Mouse (Mus musculus) fibroblast of lung, adult 2 months (primary cell): ENCODE results near the gene Xdh.

ENCODE experiments used
- DNase-seq: peaks from one replicate; pipeline ENCODE4 v3.0.0-alpha.2; 2011; ENCODE audit warnings: low read depth

Gene Xdh

DNA sequence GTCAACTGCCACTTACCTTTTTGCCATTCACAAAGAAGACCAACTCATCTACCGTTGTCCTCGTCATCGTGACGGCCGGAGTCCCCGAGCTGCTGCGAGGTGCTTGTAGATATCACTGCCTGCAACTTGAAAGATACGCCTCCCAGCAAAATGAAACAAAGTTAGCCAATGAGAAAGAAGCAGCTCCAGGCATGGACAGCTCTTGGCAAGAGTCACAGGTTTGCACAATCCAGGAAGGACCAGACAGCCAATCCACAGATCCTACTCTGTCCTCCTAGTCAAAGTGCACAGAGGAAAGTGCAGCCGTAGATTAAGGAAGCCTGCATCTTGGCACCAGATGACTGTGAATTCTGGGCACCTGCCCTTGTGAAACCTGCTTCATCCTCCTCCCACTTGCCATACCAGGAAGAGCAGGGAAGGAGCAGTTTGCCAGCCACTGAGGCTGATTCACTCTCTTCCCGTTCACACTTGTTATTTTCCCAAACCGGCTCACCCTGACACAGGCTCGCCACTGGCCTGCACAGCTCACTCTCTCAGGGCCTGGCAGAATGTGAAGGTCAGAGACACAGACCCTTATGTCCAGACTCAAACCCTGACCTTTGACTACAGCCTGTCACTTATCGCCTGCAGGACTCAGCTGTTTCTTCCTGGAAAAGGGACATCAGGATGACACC, at the start of gene Xdh:
Xdh (minus strand) TSS at position 135 of the 674 bp plus-strand sequence.
- peak; percentile 78 for DNase-seq

- DNase-seq, result no peak
These were observed 46.1 kb upstream of the Xdh start for GRCm38 (mm10) chr17:73995907-73996645.

- no peak for DNase-seq
These were observed 41.3 kb upstream of the Xdh start for GRCm38 (mm10) chr17:73991264-73991663.

DNA sequence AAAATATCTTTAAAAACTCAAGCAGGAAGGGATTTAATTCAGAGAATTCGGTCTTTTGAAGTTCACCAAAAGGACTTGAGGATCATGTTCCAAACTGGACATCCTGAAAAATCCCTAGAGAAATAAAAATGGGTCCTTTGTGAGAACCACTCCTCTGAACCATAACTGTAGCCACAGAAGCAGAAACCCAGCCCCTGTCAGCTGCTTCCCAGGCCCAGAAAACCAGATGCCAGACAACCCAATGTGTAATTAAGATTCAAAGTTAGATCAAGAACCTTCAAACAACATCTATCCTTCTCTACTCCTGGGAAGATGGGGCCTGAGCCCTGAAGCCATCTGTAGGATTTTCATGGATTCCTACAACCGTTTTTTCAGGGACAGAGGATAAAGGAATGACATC, 36.6 kb upstream of the Xdh start:
- no peak for DNase-seq

DNA sequence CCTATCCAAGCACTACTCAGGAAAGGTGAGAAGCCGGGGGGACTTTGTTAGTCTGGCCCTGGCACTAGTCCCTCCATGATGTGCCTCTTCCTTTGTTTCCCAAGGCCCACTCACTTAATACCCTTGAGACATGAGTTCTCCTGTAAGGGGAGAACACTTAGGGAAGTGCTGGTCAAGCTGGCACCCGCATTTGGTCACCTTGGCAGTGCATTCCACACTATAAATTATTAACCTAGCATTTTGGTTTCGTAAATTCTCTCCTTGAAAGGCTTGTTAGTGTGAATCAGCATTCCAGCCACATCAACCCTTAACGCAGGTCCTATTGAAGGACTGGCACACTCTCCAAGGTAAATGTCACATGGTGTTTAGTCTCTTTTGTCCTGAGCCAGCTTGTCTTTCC, 35.9 kb upstream of the Xdh start:
- no peak for DNase-seq

DNA sequence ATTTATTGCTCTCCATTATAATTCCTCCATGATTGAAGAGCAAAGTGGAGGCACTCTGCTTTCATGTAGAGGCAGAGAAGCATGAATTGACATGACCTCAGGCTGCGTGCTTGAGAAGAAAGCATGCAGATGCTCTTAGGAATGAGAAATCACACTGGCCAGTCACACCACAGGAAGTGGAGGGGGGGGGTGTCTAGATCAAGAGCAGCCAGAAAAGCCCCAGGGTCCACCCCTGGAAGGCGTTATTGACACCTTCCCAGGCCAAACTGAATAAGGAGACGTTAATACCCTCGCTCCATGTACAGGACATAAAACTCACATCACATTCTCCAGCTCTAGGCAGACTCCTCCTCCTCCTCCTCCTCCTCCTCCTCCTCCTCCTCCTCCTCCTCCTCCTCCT, 34.5 kb upstream of the Xdh start:
- no peak for DNase-seq

DNA sequence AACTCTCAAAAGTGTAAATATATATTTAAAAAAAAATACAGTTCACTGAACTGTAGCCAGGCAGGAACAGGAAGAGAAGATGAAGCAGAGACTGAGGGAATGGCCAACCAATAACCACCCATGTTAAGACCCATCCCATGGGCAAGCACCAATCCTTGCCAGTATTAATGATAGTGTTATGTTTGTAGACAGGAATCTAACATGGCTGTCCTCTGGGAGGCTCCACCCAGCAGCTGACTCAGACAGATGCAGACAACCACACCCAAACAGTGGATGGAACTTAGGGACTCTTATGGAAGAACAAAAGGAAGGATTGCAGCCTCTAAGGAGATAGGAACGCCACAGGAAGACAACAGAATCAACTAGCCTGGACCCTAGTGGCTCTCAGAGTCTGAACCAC, 32.9 kb upstream of the Xdh start:
- no peak for DNase-seq

DNA sequence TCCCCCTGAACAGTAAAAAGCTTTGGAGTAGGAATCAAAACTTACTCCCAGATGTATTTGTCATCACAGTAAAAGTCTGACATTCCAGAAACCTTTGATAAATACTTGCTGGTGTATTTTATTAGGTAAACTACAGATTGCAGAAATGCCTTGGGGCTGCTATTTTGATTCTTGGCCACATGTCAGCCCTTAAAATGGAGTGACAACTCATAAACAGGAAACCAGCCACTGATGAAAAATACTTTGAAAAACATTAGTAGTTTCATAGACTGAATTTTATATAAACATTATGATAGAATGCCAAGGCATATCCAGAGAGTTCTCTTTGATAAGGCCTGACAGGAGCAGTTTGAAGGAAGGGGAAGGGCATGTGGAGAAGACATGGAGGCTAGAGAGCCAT, 26.1 kb upstream of the Xdh start:
- DNase-seq, result no peak

- no peak for DNase-seq
These were observed 22.7 kb upstream of the Xdh start for GRCm38 (mm10) chr17:73972648-73973047.

DNA sequence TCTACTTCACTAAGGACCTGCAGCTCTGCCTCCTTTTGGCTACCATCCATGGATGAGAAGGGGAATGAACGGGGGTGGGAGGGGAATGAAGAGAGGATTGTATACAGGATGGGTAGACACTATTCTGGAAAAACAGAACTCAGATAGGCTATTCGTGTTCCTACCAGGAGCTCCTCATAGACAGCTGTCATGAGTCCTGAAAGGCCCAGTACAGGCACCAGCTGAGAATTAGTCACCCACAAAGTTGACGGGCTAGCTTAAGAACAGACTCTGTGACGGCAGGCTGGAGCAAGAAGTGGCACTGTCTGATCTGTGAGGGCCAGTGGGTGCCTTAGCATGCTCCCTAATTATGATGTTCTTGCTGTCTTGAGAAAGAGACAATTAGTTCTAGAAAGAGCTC, 21.3 kb upstream of the Xdh start:
- no peak for DNase-seq

GRCm38 (mm10) chr17:73970361-73971027, 20.5 kb upstream of the Xdh start:
- peak; percentile 59 for DNase-seq

GRCm38 (mm10) chr17:73964856-73965255, 14.9 kb upstream of the Xdh start:
- DNase-seq, result no peak

DNA sequence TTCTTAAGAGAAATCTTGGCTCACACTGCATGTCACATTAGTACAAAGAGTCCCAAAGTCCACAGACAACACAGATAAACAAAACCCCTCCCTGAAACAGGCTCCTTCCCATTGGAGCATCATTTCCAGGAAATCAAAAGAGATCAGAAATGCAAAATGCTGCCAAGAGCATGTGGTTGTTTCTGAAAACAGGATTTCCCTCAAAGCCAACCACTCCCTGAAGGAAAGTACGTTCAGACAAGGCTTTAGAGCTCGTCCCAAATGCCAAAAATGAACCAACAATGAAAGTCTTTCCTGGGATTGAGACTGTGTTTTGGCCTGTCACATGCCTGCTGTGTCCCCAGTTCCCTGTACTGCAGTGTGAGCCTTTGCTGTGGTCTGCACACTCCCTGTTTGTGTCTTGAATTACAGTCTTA, 12.6 kb upstream of the Xdh start:
- no peak for DNase-seq

DNA sequence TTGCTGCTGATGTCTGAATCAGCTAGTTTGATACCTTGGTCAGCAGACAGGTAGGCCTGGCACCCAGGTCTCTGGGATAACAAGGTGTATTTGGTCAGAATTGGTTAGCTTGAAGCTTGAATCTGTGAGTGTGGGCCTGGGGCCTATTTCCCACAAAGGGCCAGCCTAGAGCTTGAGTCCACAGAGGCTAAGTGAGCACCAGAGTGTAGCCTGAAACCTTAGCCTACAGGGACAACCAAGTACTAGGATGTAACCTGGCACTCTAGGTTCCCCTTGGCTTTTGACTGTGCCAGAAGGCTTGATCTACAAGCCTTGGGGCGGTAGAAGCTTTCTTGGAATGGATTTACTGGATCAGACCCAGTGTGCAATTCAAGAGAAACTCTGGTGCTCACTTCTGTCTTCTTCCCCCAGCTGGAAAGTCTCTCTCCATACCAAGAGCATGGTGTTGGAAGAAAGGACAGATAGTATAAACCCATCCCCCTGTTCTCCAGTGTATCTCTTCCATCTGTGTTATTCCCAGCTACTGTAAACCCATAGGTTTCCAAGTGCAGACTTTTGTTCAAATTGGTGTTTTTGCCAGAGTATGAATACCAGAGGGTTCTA, 11.9 kb upstream of the Xdh start:
- no peak for DNase-seq

DNA sequence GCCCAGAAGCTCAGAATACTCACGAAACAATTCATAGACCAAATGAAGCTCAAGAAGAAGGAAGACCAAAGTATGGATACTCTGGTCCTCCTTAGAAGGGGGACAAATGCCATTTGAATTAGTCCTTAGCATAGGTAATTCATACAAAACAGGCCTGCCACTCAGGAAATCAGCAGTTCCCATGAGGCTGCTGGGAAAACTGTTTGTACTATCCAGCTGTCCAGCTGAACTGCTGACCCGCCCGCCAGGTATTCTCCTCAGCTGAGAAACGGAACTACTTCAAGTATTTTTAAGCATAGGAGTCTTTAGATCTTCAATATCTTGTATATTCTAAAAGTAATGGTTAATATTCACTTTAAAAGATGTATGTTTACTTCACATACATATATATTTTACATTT, 10.7 kb upstream of the Xdh start:
- no peak for DNase-seq

DNA sequence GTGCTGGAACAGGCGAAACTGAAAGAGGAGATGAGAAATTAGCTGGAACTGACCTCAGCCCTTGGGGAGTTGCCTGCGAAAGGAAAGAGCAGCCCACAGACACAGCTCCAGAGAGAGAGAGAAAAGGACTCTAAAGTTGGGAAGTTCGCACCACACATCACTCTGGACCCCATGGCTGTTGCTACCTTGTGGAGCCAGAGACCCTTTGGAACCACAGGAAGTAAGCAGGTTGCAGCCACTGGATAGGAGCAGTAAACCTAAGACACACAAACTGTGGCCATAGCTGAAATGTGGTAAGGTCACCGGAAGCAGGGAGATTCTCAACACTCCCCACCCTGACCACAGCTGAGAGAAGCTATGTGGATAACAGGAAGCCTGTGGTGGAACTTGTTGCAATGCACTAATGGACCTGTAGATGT, 2.1 kb upstream of the Xdh start:
- no peak for DNase-seq

DNA sequence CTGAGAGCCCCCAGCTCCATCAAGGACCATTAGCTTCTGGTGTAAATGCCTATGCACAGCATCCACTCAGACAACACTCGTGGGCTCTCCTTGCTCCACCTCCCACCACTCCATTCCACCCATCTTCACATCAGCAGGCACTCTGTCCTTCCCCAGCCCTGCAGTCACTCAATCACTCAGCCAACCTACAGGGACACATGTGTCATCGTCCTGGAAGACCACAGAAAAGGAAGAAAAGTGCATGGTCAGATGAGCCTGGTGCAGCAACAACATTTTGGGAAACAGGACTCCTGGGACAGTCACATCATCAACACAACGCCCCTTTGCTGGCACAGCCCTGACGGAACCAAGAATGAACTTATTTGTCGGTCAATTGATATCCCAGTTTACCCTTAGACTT, 974 bp upstream of the Xdh start:
- DNase-seq, result no peak

- DNase-seq, result no peak
These were observed 498 bp downstream of the Xdh start for GRCm38 (mm10) chr17:73949498-73949897.

- DNase-seq, result peak; percentile 44
These were observed 1.2 kb downstream of the Xdh start for GRCm38 (mm10) chr17:73948801-73949200.

- peak; percentile 60 for DNase-seq
These were observed 2.0 kb downstream of the Xdh start for GRCm38 (mm10) chr17:73948039-73948438.

DNA sequence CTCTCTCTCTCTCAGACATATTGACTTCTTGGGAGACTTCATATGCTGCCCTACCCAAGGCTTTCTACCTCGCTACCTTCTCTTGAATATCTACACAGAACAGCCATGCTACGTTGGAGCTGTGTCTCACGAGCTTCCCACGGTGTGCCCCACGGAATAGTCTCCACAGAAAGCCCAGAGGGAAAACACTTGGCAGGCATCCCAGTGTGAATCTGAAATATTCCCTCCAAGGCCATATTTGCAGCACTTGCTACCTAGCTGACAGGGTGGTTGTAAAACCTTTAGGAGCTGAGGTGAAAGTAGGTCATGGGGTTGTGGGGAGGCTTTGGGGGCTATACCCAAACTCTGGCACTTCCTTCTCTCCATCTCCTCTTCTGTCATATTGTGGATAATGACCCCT, 3.1 kb downstream of the Xdh start:
- DNase-seq, result no peak

GRCm38 (mm10) chr17:73944661-73945060, 5.3 kb downstream of the Xdh start:
- no peak for DNase-seq
